Mouse (Mus musculus): ENCODE measurements around the gene Evi2.

Gene Evi2
- long read RNA-seq, experiment 1, partial matches to known transcripts, result 1 of 5 reads
- long read RNA-seq, experiment 1, other reads (novel, unspliced or antisense), result 2 of 5 reads
- long read RNA-seq, experiment 2, result 0 reads

DNA sequence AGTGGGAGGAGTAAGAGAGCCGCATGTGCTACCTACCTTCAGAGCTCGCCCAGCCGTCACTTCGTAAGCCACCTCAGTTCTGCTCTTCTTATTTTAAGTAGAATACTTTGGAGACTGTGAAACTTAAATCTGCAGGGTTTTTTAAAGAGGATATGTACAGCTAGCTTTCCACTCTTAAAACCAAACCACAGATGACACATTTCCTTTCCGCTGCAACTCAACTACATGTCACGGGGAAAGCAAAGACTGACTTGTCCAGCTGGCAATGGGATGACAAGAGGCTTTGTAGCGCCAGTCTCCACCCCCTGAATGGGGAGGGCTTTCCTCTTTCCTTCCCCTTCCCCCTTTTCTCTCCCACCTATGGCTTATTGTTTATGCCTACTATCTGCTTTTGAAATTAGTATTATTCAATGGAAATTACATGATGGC is at the start of gene Evi2, which contains the start of gene Evi2a:
TSS of gene Evi2 (minus strand) at position 257 of the 429 bp plus-strand sequence.
TSS of gene Evi2a (minus strand) at position 277 of the 429 bp plus-strand sequence.
- intact Hi-C loops (cut with DNase I), result no loop called here

DNA sequence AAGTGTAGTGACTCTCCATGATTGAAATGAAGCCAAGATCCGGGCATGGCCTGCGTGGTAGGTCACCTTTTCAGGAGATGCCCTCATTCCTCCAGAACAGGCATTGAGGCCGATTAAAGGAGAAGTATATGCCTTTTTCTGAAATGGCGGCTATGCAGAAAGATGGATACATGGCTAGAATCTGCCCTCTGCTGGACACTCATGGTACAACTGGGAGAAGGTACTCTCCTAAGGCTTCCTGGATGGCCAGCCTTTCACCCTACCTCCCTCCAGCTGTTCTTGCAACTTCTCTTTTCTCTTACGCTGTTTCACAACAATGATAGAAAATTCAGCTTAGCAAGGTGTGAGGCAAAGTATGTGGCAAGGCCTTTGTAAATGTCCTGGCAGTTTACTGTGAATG is 47.4 kb upstream of the Evi2 start:
- intact Hi-C loops (cut with DNase I), result loop anchor here (10.0 kb wide), 1 partner anchor 143 kb away; no protein-coding TSS in a partner anchor

DNA sequence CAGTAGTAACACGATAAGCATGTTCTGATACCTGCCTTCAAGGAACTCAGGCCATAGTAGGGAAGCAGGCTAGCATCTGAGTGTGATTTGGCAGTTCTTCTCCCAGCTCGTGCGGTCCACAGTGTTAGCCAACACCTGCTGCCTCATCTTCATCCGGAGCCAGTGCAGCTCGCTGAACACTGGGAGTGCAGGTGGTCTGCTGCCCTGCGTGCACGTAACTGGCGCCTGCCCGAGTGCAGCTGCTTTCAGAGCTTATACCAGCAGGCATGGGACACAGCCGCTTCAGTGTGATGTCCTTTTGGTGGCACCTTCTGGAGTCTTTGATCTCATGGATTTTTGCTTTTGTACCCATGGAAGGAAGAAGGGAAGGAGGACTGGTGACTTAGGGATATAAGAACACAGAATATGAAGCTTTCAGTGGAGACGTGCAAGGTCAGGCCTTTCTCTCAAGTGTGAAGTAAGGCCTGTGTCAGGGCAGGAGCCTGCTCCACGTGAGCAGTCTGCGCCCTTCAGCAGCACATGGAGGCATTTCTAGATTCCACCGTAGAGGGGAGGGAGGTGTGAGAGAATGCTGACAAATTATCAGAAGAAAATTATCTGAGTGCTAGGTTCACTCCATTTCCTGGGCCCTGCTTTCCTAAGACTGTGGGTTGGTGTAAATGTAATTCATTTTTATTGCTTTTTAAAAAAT is 45.1 kb upstream of the Evi2 start:
- intact Hi-C loops (cut with DNase I), result loop anchor here (10.0 kb wide), 1 partner anchor 141 kb away; no protein-coding TSS in a partner anchor

DNA sequence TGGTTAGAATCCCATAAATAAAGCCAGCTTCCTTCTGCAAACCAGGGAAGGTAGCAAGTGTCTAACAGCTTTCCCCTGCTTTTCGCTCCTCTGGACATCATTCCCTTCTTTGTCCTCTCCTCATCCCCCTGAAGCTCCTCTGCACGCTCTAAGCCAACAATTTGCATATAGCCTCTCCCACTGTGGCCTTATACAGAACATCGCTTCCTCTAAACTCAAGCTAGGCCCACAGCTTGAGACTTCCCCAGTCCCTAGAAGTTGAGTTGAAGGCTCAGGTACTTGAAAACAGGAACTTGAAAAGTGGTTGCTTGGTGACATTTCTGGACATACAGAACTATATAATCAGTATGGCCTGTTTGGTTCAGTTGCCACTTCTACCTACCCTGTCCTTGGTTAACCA is 43.4 kb upstream of the Evi2 start:
- intact Hi-C loops (cut with DNase I), result loop anchor here (10.0 kb wide), 1 partner anchor 139 kb away; no protein-coding TSS in a partner anchor

DNA sequence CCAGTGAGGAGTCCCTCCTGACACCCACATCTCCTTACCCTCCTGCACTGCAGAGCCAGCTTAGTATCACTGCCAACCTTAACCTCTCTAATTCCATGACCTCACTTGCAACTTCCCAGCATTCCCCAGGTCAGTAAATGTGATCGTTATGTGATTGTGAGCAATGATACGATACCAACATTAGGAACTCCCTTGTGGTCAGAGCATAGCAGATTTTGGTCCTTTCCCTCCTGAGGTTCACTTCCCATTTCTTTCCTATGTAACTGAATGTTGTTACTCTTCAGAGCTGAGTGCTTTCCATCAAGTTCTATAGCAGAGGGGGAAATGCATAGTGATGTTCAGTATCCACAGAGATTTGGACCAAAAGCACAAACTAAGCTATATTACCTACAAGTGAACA is 39.9 kb upstream of the Evi2 start:
- intact Hi-C loops (cut with DNase I), result loop anchor here (10.0 kb wide), 1 partner anchor 136 kb away; no protein-coding TSS in a partner anchor

DNA sequence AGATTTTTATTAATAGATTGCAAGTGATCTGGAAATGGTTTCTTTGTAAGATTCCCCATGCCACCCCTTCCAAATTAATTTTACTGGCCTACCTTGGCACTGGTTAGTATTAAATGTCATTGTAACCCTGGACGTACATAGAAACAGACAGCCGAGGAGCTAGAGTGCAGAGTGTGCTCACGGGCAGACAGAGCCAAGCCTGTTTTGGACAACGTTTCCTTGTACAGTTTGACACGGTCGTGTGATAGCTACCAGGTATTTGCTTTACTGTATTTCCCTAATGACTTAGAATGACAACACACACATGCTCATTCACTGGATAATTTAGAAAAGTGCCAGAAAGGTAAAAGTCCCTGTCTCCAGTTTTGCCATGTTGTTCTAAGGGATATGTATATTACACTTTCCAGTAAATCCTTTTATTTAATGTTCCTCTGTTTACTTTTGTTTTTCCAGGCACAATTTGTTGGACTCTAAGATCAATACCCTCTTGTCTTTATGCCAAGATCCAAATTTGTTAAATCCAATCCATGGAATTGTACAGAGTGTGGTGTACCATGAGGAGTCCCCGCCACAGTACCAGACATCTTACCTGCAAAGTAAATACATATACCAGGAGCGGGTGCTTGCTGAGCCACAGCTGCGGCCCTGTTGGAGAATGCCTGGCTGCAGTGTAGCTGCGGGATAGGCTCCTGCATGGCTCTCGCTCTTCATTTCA is 38.0 kb upstream of the Evi2 start:
- intact Hi-C loops (cut with DNase I), result no loop called here

DNA sequence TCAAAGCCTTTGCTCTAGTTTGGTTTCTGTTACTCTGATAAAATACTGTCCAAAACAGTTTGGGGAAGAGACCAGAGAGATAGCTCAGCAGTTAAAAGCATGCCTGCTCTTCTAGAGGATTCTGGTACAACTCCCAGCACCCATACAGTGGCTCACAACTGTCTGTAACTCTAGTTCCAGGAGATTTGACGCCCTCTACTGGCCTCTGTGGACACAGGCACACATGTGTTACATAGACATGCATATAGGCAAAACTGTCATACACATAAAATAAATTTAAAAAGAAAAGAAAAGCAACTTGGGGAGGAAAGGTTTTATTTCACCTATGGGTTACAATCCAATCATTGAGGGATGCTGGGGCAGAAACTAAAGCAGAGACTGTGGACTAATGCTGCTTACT is 36.6 kb upstream of the Evi2 start:
- intact Hi-C loops (cut with DNase I), result no loop called here

DNA sequence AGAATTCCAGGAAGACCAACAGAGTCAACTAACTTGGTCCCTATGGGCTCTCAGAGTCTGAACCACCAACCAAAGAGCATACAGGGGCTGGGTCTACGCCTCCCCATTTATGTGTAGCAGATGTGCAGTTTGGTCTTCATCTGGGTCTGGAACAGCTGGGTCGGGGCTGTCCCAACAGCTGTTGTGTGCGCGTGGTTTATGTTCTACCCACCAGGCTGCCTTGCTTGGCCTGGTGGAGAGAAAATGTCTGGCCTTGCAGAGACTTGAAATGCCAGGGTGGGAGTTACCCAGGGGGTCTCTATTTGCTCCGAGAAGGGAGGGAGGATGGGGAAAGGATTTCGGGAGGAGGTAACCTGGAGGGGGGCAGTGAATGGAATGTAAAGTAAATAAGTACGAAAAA is 33.1 kb upstream of the Evi2 start:
- intact Hi-C loops (cut with DNase I), result no loop called here

DNA sequence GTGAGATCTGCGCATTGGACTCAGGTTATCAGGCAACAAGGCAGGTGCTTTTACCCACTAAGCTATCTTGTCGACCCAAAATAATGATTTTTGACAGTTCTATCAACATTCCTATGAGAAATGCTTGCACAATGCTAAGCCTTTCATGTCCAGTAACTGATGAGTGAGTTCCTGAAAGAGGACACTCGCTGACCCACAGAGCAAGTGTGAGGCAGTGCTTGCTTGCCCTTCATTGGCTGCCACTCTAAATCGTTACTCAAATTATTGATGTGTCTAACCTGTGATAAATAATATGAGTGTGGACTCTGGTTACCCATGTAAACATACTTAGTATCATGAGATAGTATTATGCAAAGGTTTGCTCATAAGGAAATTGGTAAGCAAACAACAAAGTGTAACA is 30.1 kb upstream of the Evi2 start:
- intact Hi-C loops (cut with DNase I), result no loop called here

DNA sequence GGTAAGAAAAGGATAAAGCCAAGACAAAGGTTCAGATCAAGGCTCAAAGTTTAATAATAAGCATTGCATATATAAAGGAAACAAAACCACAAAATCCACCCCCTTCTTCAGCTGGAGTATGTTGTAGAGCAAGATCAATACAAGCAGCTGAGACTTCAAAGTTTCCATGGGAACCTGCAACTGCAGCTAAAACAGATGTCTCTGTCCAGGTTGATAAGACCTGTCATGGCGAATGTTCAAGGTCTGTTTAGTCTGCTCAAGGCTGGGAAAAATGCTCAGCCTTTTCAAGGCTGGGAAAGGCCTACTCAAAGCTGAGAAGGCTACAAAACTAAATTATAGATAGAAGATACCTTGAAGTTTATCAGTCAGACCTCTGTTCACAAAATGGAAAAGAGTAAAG is 22.2 kb upstream of the Evi2 start:
- intact Hi-C loops (cut with DNase I), result no loop called here

DNA sequence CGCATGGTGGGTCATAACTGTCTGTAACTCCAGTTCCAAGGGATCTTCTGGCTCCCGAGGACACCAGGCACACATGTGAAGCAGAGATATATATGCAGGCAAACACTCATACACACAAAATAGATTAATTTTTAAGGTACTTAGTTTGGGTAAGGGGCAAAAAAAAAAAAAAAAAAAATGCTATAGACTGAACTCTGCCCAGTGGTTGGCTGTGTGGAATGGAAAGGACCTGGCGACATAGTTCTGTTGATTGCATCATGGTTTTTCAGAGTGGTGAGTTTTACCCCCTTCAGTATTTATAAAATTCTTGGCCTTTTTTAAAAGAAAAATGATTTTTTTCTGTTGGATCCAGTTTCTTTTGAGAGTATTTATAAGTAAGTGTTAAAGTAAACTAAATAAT is 5.9 kb upstream of the Evi2 start:
- intact Hi-C loops (cut with DNase I), result no loop called here

DNA sequence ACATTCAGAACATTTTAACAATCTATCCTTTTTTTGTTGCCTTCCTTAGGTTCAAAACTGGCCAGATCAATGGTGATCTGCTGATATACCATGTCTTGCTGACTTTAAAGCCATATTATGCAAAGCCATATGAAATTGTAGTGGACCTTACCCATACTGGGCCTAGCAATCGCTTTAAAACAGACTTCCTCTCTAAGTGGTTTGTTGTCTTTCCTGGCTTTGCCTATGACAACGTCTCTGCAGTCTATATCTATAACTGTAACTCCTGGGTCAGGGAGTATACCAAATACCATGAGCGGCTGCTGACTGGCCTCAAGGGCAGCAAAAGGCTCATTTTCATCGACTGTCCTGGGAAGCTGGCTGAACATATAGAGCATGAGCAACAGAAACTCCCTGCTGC is 5.2 kb upstream of the Evi2 start:
- intact Hi-C loops (cut with DNase I), result no loop called here

DNA sequence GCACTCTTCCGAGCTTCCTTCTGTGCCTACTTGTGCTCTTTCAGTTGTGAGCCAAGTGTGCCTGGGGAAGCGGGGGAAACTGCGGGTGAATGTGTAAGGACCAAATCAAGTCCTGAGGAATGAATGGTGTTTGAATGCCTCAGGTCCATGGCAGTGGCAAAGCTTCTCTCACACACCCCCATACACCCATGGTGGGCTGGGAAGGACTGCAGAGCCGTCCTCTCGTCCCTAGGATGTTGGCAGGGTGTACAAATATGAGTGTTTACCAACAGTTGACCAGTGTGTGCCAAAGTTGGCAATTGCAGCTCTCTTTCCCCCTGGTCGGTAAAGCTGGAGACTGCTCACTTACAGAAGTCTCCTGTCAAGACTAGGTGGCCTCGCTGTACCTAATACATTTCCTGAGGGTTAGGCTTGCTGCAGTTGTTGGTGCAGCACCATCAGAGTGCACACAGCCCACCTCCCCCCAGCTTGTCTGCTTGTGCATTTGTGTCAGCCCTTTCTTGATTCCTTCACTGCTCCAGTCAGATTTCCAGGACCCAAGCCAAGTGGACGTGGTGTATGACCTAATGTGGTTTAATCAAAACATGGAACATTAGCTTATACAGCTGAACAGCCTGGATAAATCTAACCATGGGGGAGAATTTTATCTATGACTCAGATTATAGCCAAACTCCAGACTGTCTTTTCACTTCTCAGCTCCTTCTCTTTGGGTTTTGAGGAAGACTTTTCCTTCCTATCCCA is 3.7 kb upstream of the Evi2 start:
- intact Hi-C loops (cut with DNase I), result no loop called here

DNA sequence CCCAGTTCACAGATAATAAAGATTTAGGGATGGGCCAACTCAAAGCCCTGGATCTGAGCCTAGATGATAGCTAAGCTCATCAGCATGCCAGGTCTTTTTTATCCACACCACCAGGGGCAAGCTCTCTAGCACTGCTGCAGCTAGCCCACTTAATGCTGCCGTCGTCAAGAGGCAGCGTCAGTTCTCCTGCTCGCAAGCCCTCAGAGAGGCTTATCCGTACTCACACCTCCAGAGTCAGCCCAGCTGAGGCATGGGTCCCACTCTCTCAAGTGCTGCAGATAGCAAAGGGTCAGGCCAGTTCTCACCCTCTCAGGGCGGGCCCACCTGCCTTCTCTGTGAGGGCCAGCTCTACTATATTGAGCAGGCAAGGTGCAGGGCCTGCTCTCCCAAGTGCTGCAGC is 2.9 kb upstream of the Evi2 start:
- intact Hi-C loops (cut with DNase I), result no loop called here

DNA sequence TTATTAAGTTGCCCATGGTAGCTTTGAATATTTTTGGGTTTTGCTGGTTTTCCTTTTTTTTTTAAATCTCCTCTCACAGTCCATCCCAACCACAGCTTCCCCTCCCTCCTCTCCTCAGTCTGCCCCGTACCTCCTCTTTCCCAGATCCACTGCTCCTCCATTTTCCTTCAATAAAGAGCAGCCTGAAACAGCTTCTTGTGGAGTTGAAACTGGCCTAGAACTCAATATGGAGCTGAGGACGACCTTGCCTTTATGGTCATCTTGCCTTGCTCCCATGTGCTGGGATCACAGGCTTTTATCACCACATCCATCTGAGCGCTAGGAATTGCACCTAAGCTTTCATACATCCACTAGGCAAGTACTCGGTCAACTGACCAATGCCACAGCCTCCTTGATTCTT is 1.1 kb upstream of the Evi2 start:
- intact Hi-C loops (cut with DNase I), result no loop called here

DNA sequence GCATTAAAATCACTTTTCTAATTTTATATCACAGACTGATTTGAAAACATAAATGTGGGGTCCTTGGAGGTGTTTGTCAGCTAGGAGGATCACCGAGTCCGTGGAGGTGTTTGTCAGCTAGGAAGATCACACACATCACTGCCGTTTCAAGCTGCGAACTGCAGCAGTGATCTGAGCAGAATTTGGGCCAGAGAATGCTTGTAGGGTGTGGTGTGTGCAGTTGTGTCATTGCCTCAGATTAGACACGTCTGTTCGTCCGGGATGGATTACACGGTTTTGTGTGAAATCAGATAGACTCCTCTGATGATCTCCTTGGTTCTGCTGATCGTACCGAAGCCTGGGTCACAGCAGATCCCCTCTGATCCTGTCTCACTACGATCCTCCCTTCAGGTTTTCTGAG is 385 bp upstream of the Evi2 start:
- intact Hi-C loops (cut with DNase I), result no loop called here

DNA sequence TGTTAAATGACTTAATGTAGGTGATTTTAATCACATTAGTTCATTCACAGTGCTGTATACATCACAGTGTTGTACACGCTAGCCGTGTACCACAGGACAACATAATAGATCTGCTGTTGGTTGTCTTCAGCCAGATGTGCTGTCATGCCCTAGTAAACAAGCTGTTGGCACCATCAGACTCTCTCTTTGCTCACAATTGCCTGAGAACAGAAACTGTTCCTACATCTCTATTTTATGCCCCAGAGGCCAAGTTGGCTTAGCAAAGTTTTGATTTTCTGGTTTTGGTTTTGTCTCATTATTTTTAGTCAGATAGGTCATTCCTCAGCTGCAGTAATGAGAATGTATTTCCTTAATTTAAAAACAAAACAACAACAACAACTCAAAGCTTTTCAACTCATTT is 653 bp downstream of the Evi2 start:
- intact Hi-C loops (cut with DNase I), result no loop called here

DNA sequence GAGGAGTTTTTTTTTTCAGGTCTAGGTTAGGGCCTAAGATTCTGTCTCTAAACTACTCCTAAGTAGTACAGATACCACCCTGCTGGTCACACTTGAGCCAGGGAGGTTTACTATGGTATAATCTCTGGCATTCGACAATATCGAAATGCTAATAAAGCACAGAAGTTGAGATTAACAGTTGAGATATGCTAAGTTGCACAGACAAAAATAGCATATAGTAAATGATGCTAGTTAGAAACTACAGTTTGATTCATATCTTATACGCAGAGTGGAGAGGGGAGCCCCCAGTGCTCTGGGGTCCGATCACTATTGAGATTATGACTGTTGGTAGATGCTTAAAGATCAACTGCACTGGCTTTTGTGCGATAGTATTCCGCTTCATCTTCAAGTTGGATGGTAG is 1.2 kb downstream of the Evi2 start:
- intact Hi-C loops (cut with DNase I), result no loop called here

DNA sequence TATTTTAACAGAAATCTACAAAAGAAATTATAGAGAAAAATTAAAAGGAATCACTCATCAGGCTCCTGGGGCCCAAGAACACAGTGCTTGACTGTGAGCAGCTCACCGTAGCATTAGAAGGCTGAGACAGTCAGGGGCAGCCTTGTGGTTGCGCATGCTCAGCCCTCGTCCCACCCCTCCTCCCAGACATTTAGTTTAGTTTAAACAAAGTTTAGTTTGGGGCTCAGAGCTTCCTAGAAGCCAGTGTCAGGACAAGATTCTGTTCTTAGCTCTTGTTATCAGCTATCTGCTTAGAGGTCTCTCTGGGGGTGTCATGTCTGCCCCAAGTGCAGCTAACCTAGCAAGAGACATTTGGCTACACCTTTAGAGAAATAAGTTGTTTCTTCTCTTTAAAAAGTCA is 1.8 kb downstream of the Evi2 start:
- intact Hi-C loops (cut with DNase I), result no loop called here

DNA sequence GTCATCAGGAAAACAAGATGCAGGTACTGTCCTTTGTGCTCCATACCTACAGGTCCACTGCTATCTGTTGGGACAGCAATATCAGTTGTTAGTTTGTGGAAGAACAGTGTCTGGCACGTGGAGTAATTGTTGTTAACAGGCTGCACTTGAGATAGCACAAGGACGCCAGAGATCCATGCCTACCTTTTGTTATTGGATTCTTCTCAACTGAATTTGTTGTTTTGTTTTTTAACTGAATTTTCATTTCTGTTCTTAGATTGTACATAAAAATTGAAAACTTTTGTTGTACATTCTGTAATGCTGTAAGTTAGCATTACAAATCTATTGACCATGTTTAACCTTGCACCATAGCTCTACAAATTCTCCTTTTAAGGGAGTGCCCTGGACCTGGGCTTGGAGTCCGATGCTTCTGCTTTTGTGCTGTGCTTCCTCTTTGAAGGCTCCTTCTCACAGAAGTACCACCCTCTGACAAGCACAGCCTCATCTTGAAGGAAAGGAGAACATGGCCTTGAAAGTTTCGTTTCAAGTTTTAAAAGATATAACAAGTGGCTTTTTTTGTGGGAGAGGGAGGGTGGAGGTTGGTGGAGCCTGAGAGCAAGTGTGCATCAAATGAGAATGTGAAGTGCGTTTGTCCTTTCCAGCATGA is 2.5 kb downstream of the Evi2 start:
- intact Hi-C loops (cut with DNase I), result no loop called here

DNA sequence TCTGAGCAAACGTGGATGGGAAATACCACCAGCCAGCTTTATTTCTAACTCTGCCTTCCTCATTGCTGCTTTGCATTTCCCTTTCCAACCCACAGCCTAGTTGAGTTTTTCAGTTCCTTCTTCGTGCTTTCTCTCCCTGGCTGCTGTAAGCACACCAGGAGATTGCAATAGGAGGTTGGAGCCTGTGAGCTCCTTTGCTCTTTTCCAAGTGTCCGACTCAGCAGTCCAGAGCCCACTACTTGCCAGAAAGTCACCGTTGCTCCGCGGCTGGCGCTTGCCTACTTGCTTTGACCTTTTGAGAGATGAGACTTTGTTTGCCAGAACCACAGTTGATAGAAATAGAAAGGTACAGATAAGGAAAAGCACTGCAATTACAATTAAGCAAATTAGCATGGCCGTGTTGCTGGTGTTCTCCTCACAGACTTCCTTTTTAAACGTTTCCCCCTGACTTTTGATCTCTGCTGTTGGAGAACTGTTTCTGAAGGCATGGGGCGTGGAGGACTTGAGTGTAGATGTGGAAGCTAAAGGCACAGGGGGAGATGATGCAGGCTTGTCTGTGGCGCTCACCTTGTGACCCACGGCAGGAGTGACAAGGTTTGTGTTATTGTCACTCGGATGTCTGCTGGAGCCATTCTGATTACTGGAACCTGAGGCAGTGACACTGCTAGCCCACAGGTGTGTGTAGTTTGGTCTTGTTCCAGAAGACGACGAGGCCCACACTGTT is 3.2 kb downstream of the Evi2 start:
- intact Hi-C loops (cut with DNase I), result no loop called here
